Mouse (Mus musculus) olfactory bulb, adult 2 months (tissue): Measurements from ENCODE around the gene Sp7. TPM values are rescaled to one million over a fixed set of nuclear protein-coding genes. Genes with fewer than 3 reads are reported as not detected.
"Not testable (repeated sequence)": the region's sequence is repeated elsewhere in the genome, so short reads cannot be mapped to it uniquely, and the experiment has no call there.

Experiments used
- H3K27ac ChIP-seq: fragments of 200-500 bp; 2 replicates; pipeline ENCODE4 v1.5.1; 2012; ENCODE audit warnings: low read depth, low read length; ENCODE audit not compliant: insufficient read depth
- H3K4me1 ChIP-seq: fragments of 200-500 bp; 2 replicates; pipeline ENCODE4 v1.6.1; 2012; ENCODE audit warnings: low read length; ENCODE audit not compliant: control insufficient read depth, insufficient read depth
- H3K4me3 ChIP-seq: fragments of 200-500 bp; 2 replicates; pipeline ENCODE4 v1.5.1; 2012; ENCODE audit warnings: mild to moderate bottlenecking, low read depth, low read length, moderate library complexity; ENCODE audit not compliant: insufficient read depth
- CTCF ChIP-seq: fragments of 200-500 bp; IDR thresholded peaks from 2 replicates; pipeline ENCODE4 v1.5.1; 2012; ENCODE audit warnings: low read depth, mild to moderate bottlenecking, low read length, moderate library complexity; ENCODE audit not compliant: insufficient read depth
- POLR2A ChIP-seq: fragments of 200-500 bp; IDR thresholded peaks from 2 replicates; pipeline ENCODE4 v1.6.1; 2012; ENCODE audit warnings: mild to moderate bottlenecking, low read depth, low read length, moderate library complexity; ENCODE audit not compliant: insufficient read depth
- WGBS: fragments of 180-500 bp; shearing (Covaris S2); methylation state at CpG from one replicate; pipeline ENCODE4 v1.1.7; 2018; 5-methylcytosine and 5-hydroxymethylcytosine counted together
- polyA plus RNA-seq: library from polyadenylated mRNA; stranded (reverse); fragments of >200 nt; gene quantifications from 2 replicates; pipeline ENCODE4 v1.2.4, GENCODE M21; 2012; ENCODE audit warnings: low replicate concordance; ENCODE audit not compliant: missing spikeins, insufficient read depth, insufficient read length

Gene Sp7
- polyA plus RNA-seq, 1 experiment = not detected

DNA sequence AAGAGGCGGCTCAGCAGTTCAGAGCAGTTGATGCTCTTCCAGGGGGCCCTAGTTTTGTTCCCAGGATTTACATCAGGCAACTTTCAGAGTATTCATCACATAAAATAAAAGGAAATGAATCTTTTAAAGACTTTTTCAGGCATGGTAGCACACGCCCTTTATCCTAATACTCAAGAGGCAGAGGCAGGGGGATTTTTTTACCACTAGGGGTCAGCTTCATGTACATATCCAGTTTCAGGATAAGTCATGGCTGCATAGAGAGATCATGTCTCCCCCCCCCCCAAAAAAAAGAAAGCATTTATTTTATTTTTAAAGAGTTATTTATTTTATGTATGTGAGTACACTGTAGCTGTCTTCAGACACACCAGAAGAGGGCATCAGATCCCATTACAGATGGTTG lies 13.0 kb downstream of the Sp7 start:
- H3K27ac ChIP-seq = no peak overlapping the region
- peaks cover 24% of the 10 kb centered on the region for H3K4me1 ChIP-seq
- WGBS = 84% methylated on average over 2 of the region's 2 CpGs
- TF ChIP-seq POLR2A = no peak
- no peak for TF ChIP-seq CTCF
- no peak overlapping the region for H3K4me3 ChIP-seq

DNA sequence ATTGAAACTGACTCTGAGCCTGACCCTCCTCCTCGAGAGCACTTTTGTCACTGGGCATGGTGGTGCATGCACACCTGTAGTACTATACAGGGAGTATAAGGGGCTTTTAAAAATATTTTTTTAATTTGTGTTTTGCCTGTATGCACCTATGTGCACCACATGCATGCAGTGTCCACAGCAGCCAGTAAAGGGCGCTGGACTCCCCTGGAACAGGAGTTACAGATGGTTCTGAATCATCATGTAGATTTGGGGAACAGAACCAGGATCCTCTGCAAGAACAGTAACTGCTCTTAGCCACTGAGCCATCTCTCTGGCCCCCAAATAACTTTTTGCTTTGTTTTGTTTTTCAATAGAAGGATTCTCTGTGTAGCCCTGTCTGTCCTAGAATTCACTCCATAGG lies 14.8 kb downstream of the Sp7 start:
- 64% methylated on average over 2 of the region's 2 CpGs for WGBS
- Histone ChIP-seq H3K4me3 (no peak overlapping the region), H3K4me1 (peaks cover 12% of the 10 kb centered on the region), H3K27ac (no peak overlapping the region)
- TF ChIP-seq CTCF (no peak), POLR2A (no peak)

DNA sequence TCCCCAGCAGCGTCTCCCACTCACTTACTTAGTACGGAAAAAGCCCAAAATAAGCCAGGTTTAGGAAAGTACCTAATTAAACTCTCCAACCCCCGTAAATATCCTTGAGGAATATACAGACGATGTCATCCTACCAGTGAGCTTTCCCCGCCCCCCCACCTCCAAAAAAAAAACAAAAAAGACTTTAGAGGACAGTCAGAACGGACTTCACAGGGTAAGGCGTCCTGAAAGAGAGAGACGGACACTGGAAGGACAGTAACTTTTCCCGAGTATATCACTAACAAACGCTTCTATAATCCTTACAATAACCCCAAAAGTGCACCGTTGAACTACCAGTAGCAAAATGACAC lies 16.1 kb downstream of the Sp7 start:
- TF ChIP-seq CTCF (no peak), POLR2A (no peak)
- WGBS = 4% methylated on average over 11 of the region's 11 CpGs
- H3K27ac ChIP-seq = no peak overlapping the region
- H3K4me3 ChIP-seq = peak overlapping the region; percentile 20; the same call in 1 of the 2 replicates
- H3K4me1 ChIP-seq = peaks cover 8% of the 10 kb centered on the region; the same call in 1 of the 2 replicates

DNA sequence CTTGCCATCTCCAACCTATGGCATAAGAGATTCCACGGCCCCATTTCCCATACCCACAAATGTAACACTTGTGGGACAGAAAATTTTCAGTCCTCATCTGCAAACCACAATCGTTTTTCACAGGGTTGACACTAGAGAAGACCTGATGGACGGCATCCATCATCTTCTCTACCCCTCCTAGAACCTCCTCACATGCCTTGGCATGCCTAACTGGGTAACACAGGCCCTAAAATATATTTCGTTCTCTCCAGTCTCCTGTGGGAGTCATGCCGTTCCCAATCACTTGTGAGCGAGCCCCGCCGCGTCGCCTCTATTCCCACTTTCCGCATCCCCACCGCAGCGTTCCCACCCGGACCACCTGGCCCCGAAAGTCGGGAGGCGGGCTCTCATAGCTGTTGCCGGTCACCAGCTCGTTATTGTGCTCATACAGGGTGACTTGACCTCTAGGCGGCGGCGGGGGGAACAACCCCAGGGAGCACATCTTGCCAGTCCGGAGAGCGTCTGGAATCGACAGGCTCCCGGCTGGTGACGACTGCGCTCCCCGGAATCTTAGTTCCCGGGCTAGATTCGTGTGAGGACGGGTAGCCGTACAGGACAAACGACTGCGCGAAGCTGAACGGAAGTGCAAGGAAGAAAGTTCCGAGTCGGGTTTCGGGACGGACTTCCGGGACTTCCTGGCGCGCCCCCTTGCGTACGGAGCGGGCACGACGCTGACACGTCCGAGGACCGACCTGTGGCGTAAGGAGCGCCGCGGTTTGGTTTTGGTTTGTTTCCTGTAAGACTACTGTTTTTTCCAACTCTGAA lies 16.6 kb downstream of the Sp7 start, which contains the start of gene Aaas:
TSS of gene Aaas (minus strand) at position 634 of the 804 bp plus-strand sequence.
- Histone ChIP-seq H3K4me3 (peak within 1 kb of the TSS; percentile 74), H3K4me1 (peaks cover 4% of the 10 kb centered on the region; the same call in 1 of the 2 replicates), H3K27ac (no peak within 1 kb of the TSS)
- WGBS = under 1% methylated on average over 56 of the region's 56 CpGs
- TF ChIP-seq CTCF (peak; percentile 78), POLR2A (peak; percentile 53)

DNA sequence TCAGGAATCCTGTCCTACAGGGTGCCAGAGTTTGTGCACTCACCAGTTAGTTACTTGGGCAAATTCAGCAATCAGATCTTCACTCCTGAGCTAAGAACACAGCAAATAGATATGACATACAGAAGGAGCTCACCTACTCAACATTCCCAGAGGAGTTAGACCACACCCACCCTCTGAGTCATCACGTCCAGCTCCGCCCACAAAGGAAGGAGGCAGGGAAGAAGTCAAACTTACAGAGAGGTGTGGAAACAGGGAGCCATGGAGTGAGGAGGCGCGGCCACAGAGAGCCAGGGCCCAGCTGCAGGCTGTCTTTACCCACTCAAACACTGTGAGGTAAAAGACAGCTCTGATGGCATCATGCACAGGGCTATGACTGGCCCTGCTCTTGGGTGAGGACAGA lies 20.5 kb downstream of the Sp7 start:
- H3K4me3 ChIP-seq = no peak overlapping the region
- no peak for TF ChIP-seq POLR2A
- no peak for TF ChIP-seq CTCF
- WGBS = 88% methylated on average over 4 of the region's 4 CpGs

DNA sequence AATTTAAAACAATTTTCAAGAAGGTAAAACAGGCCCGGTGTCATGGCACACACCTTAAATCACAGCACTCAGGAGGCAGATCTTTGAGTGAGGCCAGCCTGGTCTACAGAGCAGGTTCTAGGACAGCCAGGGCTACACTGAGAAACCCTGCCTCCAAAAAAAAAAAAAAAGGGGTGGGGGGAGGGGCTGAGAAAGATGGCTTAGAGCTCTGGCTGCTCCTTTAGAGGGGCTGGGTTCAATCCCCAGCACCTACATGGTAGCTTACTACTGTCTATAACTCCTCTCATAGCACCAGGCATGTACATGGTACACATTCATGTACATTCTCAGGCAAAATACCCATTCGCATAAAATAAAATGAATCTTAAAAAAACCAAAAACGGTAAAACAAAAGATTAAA lies 22.5 kb downstream of the Sp7 start:
- H3K27ac ChIP-seq = no peak overlapping the region
- H3K4me1 ChIP-seq = no peaks in the 10 kb centered on the region
- WGBS = 95% methylated on average over 3 of the region's 3 CpGs
- no peak for TF ChIP-seq POLR2A
- TF ChIP-seq CTCF = no peak
- H3K4me3 ChIP-seq = no peak overlapping the region

More for the DNA sequence above, 20.5 kb downstream of the Sp7 start:
- Histone ChIP-seq H3K4me1 (no peaks in the 10 kb centered on the region), H3K27ac (no peak overlapping the region)

DNA sequence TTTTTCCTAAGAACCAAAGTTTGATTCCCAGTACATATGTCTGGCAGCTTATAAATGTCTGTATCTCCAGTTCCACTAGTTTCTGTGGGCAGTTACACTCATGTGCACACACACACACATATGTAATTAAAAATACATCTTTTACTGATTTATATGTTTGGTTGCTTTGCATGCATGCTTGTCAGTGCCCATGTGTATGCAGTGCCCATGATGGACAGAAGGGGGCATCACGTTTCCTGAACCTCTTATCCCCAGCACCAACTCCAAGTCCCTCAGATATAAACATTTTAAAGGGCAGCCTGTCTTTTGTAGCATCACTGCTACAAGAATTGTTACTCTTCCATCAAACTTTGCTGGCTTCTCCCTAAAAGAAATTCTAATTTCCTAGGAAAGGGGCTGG lies 25.4 kb downstream of the Sp7 start:
- Histone ChIP-seq H3K4me3 (no peak overlapping the region), H3K27ac (no peak overlapping the region), H3K4me1 (no peaks in the 10 kb centered on the region)
- TF ChIP-seq CTCF (no peak), POLR2A (no peak)
- WGBS = 17% methylated on average over 1 of the region's 1 CpGs

DNA sequence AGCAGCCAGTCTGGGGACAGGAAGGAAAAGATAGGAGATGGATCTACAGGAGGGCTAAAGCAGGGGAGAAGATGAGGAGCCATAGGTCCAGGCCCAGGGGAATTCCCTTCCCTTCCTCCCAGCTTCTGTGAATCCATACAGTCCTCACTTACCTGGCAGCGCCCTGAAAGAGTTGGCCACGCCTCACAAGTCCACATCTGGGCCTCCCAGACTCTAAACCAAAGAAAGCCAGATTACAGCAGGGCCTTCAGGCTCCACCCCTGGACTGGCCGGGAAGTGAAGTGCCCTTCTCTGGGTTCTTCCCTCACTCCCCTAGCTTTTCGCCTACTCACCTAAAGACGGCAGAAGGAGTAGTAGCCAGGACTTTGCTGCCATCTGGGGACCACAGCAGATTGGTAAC lies 27.4 kb downstream of the Sp7 start:
- H3K4me1 ChIP-seq = no peaks in the 10 kb centered on the region
- no peak overlapping the region for H3K4me3 ChIP-seq
- WGBS = 72% methylated on average over 5 of the region's 5 CpGs
- no peak for TF ChIP-seq POLR2A
- TF ChIP-seq CTCF = no peak
- no peak overlapping the region for H3K27ac ChIP-seq

DNA sequence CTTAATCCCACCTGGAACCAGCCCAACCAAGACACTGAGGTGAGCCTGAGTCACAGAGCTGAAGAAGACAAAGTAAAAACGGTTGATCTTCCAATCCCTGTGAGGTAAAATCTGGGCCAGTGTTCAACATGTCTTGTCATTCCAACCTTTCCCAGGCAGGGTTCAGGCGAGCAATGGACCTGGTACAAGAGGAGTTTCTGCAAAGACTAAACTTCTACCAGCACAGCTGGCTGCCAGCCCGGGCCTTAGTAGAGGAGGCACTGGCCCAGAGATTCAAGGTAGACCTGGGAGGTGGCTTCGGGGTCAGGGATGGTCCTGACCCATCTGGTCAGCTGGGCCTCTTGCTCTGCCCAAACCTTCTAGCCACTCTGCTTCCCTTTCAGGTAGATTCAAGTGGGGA lies 30.0 kb downstream of the Sp7 start:
- WGBS = 88% methylated on average over 4 of the region's 4 CpGs

DNA sequence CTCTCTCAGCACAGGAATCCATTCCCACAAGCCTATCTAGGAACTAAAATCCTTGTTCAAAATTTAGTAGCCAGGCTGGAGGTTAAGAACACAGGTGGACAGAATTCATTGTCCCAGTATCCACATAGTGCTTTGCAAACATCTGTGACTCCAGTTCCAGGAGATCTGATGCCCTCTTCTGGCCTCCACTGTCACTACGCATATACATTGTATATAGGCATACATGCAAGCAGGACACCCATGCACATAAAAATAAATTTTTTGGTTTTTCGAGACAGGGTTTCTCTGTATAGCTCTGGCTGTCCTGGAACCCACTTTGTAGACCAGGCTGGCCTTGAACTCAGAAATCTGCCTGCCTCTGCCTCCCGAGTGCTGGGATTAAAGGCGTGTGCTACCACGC lies 31.1 kb downstream of the Sp7 start:
- H3K4me3 ChIP-seq, H3K4me1 ChIP-seq, H3K27ac ChIP-seq: not testable (repeated sequence)
- WGBS = 92% methylated on average over 5 of the region's 5 CpGs

More for the DNA sequence above, 30.0 kb downstream of the Sp7 start:
- Histone ChIP-seq H3K4me3 (no peak overlapping the region), H3K4me1 (peaks cover 4% of the 10 kb centered on the region), H3K27ac (no peak overlapping the region)
- TF ChIP-seq CTCF = no peak
- TF ChIP-seq POLR2A = no peak
